Mouse (Mus musculus) v-Abl transformed pro-B cells (cell line): Measurements from ENCODE around the gene Cyp1b1.

Experiments used
- in situ Hi-C, 2 experiments: fragments of 400-800 bp; cut with MboI; formaldehyde crosslinking; loops; one replicate each; pipeline ENCODE4 v1.15.1; 2025; ENCODE audit not compliant: unreplicated experiment in 2 of 2

The Cyp1b1 gene

GRCm38 (mm10) chr17:79714931-79715637 is at the start of gene Cyp1b1:
Gene Cyp1b1, minus strand, starts transcription at chr17:79715061.
- in situ Hi-C loops = loop anchor here in 1 of 2 experiments (25.0 kb wide), 1 partner anchor 903 kb away; no protein-coding TSS in a partner anchor

- in situ Hi-C loops = no loop called here
Measured at GRCm38 (mm10) chr17:79761841-79762240, 47.0 kb upstream of the Cyp1b1 start.

- in situ Hi-C loops = no loop called here
Measured at GRCm38 (mm10) chr17:79753831-79754230, 39.0 kb upstream of the Cyp1b1 start.

- in situ Hi-C loops = no loop called here
Measured at GRCm38 (mm10) chr17:79752836-79753235, 38.0 kb upstream of the Cyp1b1 start.

GRCm38 (mm10) chr17:79751661-79752191 is 36.9 kb upstream of the Cyp1b1 start:
- in situ Hi-C loops = no loop called here

GRCm38 (mm10) chr17:79749647-79750046 is 34.8 kb upstream of the Cyp1b1 start:
- in situ Hi-C loops = no loop called here

GRCm38 (mm10) chr17:79746954-79747353 is 32.1 kb upstream of the Cyp1b1 start:
- in situ Hi-C loops = no loop called here

- in situ Hi-C loops = no loop called here
Measured at GRCm38 (mm10) chr17:79746146-79746591, 31.3 kb upstream of the Cyp1b1 start.

GRCm38 (mm10) chr17:79745051-79745731 is 30.3 kb upstream of the Cyp1b1 start:
- in situ Hi-C loops = no loop called here

- in situ Hi-C loops = no loop called here
Measured at GRCm38 (mm10) chr17:79743507-79743906, 28.6 kb upstream of the Cyp1b1 start.

GRCm38 (mm10) chr17:79742635-79743034 is 27.8 kb upstream of the Cyp1b1 start:
- in situ Hi-C loops = no loop called here

- in situ Hi-C loops = no loop called here
Measured at GRCm38 (mm10) chr17:79738847-79739498, 24.1 kb upstream of the Cyp1b1 start.

GRCm38 (mm10) chr17:79737598-79737997 is 22.7 kb upstream of the Cyp1b1 start:
- in situ Hi-C loops = no loop called here

GRCm38 (mm10) chr17:79733039-79733438 is 18.2 kb upstream of the Cyp1b1 start:
- in situ Hi-C loops = no loop called here

- in situ Hi-C loops = no loop called here
Measured at GRCm38 (mm10) chr17:79730988-79731387, 16.1 kb upstream of the Cyp1b1 start.

GRCm38 (mm10) chr17:79728585-79729503 is 14.0 kb upstream of the Cyp1b1 start:
- in situ Hi-C loops = no loop called here

GRCm38 (mm10) chr17:79728053-79728584 is 13.3 kb upstream of the Cyp1b1 start:
- in situ Hi-C loops = no loop called here

- in situ Hi-C loops = no loop called here
Measured at GRCm38 (mm10) chr17:79726613-79727012, 11.8 kb upstream of the Cyp1b1 start.

GRCm38 (mm10) chr17:79720681-79721080 is 5.8 kb upstream of the Cyp1b1 start:
- in situ Hi-C loops = loop anchor here in 1 of 2 experiments (25.0 kb wide), 1 partner anchor 908 kb away; no protein-coding TSS in a partner anchor
